Mouse (Mus musculus) heart, postnatal 0 days (tissue): ENCODE data around the gene Lin9.

Experiments
- CTCF ChIP-seq: IDR thresholded peaks from 2 replicates; pipeline ENCODE4 v1.5.1; 2016; ENCODE audit warnings: antibody characterized with exemption, control low read depth, low read depth
- EP300 ChIP-seq: IDR thresholded peaks from 2 replicates; pipeline ENCODE4 v1.6.1; 2016; ENCODE audit warnings: antibody characterized with exemption, low read depth

DNA sequence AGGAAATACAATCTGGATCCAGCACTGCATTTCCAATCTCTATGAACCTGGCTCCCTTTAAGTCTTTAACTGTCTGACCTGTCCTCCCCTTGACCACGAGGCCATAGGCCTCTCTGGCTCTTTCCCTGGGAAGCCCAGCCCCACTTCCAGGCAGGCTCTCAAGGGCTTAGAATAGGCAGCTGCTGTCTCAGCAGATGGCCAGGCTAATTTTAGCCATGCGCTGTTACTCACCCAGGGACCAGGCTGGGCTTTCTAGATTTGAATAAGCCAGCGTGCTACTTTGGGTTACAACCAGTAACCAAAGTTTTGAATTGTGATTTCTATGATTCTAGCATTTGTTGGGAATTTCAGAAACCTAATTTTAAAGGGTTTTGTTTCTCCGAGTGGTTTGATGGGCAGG is 36.4 kb upstream of the Lin9 start:
- TF ChIP-seq CTCF (no peak), EP300 (no peak)
